Mouse (Mus musculus): ENCODE data around the gene Tomm20.
"Not testable (repeated sequence)": the region's sequence is repeated elsewhere in the genome, so short reads cannot be mapped to it uniquely, and the experiment has no call there.

Gene Tomm20

DNA sequence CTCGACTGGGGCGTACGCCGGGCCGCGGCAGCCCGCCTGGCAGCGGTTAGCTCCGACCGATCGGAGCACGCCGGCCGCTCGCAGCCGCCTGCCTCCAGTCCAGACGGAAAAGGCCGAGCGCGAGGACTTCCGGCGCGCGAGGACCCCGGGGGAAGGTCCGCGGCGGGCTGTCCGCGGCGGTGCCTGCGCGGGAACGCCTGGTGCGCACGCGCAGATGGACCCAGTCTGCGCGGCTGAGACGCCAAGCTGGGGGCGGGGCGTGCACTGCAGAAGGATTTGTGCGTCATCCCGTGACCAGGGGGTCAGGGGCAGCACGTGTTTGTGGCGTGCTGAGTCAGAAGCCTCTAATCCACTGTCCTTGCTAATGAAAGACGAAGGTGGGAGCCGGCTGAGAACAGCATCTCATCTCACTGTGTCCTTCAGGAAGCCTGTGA, at the start of gene Tomm20:
TSS of gene Tomm20 (minus strand) at position 115 of the 434 bp plus-strand sequence.
- peak; percentile 96 to 97 for DNase-seq

DNA sequence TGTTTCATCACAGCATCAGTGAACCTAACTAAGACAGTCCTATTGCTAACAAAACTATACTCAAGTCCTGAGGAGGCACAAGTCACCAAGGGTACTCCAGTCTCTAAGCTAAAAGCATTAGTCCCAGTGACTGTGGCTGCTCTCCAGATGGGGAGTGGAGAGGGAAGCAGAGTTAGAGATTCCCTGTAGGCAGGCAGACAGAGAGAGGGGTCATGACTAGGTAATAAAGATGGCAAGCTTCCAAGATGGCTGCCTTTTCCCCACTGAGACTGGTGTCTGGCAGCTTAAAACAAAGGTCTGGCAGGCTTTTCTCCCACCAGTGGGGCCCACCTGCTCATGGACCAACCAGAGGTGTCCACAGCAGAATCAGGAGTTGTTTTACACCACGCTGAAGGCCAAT, 48.9 kb upstream of the Tomm20 start:
- no peak for DNase-seq

DNA sequence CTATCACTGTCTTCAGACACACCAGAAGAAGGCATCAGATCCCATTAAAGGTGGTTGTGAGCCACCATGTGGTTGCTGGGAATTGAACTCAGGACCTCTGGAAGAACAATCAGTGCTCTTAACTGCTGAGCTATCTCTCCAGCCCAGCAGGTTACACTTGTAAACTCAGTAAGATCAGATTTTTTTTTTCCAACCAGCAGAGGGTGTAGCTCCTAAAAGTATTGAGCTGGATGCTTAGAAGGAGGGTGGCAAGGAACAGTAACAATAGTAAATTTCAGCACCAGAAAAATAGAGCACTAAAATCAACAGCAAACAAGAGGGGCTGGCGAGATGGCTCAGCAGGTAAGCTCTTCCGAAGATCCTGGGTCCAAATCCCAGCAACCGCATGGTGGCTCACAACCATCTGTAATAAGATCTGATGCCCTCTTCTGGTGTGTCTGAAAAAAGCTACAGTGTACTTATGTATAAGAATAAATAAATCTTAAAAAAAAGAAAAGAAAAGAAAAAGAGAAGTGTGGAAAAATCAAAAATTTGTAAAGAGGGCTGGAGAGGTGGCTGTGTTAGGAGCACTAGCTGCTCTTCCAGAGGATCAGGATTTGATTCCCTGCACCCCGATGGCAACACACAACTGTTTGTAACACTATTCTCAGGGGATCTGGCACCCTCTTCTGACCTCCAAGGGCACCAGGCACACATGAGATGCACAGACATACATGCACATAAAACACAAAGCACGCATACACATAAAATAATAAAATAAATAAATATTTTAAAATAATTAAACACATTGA, 43.9 kb upstream of the Tomm20 start:
- DNase-seq, result no peak

DNA sequence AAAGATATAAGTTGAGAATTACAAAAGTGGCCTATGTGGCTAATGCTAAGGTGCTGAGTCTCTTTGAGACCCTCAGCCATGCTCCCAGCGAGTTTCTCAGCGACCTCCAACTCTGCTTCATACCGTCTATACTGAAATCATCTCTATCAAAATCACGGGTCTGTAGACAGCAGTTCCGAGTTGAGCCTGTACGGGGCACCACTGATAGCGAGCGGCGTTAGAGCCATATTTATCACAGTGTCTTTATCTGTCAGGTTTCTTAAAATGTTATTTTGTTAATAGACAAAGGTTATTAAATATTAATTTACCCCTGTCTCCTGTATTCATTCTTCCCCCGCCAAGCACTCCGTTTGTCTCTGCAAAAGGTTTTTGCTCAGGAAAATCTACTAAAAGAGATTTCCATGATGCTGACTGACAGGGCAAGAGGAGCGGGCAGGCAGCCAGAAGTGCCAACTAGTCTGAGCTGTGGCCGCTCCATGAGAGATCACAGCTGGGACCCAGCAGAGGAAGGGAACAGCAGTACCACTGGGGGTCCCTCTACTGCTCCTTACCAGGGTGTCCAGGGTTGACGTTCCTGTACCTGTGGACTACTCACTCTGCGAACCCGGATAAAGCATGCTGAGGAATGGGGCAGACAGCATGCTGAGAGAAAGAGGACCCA, 42.8 kb upstream of the Tomm20 start:
- no peak for DNase-seq

DNA sequence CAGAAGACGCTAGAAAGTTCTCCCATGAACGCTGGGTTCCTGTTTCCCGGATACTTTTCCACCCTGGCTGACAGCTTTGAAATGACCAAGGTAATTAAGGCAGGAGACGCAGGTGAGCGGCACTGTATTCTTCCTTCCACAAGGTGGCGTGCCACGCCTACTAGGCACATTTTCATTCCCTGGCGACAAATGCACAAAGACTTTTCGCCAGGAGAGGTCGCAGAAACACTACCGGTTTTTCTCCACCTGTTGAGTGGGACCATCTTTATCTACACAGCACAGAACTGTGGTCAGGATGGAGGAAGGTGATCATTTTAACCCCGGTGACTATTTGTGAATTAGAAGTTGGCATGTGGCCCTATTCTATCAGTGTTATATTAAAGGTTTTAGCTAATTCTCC, 40.9 kb upstream of the Tomm20 start:
- DNase-seq, result peak; percentile 82 to 92

DNA sequence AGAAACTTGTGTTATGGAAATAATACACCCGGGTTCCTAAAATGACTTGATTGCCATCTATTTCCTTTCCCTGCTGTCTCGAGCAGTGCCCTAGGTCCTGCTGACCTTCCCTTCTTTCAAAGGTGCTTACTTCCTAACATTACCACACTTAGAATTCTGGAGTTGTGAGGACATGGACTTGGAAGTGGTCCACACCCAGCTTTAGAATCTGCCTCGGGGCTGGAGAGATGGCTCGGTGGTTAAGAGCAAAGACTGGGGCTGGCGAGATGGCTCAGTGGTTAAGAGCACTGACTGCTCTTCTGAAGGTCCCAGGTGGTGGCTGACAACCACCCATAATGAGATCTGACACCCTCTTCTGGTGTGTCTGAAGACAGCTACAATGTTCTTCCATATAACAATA, 34.4 kb upstream of the Tomm20 start:
- no peak for DNase-seq

DNA sequence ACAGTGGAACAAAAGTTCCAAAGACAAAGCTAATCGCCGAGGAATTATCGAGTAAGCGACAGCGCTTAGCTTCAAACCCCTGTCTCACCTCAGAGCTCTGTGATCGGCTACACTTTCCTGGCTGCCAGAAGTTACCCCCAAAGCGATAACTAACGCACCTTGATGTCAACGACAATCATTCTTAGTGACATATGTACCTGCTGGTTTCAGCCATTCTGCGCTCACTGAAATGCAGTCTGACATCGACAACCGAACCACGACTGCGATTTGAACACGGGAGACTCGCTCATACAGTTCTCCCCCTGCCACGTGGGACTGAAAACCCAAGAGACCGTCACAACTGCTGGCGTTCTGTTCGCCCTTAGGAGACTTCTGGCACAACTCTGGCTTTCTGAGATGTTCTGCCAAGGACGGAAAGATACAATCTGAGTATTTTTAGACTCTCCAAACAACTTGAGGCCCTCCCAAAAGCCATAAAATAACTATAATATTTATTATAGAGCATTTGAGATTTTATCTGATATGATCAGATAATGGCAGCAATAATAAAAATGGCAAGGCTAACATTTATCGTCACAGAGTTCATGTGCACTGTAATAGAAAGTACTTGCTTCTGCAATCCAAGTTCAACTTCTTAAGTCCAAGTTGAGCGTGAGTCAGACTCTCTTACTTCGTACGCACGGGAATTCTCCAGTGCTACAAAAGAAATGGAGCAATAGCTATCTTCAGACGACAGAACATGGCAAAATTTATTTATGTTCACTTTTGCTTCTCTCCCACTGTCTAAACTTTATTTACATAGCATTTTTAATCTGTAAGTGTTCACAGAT, 33.7 kb upstream of the Tomm20 start:
- DNase-seq, result no peak

DNA sequence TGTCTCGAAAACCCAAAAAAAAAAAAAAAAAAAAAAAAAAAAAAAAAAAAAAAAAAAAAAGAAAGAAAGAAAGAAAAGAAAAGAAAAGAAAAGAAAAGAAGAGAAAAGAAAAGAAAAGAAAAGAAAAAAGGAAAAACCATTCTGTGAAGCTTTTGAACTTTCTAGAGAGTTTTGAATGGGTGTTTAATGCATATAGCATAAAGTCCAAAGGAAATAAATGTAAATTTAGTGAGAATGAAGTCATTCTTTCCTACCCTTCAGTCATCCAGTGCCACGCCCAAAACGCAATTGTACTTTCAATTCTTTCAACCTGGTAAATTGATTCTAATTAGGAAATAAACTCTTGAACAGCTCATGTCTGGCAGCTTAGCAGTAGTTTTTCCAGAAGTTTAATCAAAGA, 32.9 kb upstream of the Tomm20 start:
- DNase-seq, result not testable (repeated sequence)

DNA sequence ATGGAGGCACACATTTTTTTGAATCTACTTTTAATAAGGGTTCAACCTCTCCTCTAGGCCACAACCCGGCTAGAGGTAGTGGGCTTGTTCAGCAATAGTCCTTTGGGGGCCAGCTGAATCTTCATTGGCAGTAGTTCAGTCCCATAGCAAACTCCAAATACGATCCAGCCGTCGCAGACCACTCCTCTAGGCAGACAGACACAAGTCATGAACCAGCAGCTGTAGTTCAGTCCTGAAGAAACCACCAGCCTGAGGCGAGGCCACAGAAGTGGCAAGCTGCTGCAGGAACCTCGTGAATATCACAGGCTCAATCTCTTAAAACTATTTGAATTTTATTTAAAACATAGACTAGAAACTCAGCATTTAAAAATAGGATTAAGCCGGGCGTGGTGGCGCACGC, 32.4 kb upstream of the Tomm20 start:
- DNase-seq, result no peak

DNA sequence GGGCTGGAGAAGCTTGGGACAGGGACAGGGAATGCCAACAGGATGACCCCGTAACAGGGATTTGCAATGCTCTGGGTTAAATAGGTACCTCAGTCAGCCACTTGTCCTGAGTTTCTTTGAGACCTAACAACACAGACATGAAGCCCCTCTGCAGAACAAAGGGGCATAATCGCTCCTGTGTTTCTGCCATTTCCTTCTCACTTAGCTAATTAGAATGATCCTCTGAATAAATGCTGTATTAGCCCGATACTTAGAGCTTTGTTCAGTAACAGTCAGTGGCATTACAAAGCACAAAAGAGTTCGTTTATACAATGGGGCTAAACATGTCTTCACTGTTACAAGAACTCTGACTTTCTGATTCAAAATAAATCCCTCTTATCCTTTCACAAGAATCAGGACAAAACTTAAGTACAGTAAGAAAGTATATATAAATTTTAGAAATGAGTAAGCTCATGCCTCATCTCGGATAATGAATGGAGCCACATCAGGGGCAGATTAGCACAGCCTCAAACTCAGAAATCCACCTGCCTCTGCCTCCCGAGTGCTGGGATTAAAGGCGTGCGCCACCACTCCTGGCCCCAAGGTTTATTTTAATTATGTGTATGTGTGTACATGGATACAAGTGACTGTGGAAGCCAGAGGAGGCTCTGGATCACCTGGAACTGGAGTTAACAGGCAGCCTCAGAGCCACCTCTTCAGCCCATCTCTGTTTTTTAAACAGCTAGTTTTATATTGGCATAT, 31.1 kb upstream of the Tomm20 start:
- no peak for DNase-seq

DNA sequence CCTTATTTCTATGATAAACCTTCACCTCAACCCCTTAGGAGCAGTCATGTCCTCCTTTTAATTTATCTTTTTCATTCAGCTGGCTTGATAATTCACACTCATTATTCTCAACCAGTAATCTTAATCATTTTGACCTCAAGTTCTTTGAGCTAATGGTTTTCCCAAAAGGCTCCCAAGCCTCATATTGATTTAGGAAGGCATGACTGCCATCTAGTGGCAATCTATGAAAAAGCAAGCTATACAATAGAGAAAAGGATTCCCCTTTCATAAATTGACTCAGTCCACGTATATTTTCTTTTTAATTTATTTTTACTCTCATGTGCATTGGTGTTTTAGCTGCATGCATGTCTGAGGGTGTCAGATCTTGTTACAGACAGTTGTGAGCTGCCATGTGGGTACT, 30.1 kb upstream of the Tomm20 start:
- no peak for DNase-seq

DNA sequence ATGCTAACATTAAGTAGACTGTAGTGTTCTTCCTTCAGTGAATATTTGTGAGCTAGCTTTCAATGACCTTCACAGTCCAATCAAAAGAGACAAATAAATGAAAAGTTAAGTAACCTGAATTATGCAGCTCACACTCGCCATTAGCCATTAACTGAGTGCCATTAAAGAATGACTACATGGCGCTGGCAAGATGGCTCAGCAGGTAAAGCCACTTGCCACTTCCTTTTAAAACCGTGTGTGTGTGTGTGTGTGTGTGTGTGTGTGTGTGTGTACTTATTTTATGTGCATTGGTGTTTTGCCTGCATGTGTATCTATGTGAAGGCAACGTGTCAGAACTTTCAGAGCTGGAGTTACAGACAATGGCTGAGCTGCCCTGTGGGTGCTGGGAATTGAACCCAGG, 28.9 kb upstream of the Tomm20 start:
- DNase-seq, result no peak

DNA sequence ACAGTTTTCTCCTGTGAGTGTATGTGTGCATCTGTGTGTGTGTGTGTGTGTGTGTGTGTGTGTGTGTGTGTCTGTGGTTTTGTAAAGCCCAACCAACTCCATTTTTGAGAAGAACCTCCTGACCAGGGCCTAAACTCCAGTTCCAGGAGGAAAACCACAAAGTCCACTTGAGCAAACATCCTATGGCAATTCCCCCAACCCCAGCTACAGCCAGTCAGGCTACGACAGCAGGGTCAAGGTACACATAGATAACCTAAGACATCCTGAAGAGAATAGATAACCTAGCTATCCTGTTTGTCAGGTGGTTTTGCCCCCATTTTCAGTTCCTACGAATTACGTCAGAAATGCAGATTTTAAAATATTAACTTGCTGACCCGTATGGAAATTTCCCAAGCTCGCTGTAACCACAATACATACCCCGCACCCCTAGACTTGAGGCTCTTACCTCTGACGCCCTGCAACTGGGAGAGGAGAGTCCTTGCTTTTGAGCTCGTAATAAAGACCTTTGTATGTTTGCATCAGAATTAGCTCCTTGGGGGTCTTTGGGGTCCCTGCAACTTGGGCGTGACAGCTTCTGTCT, 28.1 kb upstream of the Tomm20 start:
- no peak for DNase-seq

DNA sequence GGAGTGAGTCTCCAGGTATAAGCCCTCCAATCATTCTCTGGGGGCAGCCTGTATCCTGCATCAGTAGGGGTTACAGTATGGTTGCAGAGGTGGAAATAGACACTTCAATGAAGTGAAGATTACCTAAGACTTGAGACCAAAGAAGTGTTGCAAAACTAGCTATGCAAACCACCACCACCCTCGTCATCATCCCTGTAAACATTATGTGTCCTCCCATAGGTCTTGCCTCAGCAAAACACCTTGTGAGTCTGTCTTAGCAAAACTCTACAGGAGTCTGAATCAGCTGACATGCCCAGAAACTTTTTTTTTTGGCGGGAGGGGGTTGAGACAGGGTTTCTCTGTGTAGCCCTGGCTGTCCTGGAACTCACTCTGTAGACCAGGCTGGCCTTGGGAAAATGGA, 27.0 kb upstream of the Tomm20 start:
- DNase-seq, result no peak

DNA sequence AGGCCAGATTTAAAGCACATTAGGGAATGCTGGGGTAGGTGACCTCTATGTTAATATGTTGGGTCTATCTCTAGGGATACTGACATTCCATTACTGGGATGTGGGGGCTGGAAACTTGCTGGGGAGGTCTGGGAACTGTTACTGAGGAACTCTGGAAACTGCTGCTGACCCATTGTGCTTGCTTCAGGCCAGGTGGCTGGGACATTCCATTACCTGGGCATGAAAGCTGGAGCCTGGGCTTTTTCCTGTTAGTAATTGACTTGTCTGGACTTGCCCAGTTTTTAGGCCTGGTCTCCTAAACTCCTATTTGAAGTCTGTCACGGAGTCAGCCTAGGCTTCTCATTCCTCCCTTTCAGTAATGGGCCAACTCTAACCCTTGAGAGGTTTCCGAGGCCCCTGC, 26.5 kb upstream of the Tomm20 start:
- no peak for DNase-seq

DNA sequence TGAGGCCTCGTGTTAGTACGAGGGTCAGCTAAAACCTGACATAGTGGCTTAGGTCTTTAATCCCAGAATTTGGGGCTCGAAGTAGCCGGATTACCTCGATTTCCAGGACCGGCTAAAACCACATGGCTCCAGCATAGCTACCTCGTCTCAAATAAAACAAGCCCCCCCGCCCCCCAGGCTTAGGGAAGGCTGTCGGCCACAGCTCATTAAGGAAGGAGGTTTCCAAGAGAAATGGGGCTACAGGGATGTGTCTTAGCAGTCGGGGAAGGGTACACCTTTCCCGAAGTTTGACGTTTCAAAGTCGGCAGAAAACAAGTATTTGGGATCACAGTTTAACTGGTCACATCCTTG, 25.6 kb upstream of the Tomm20 start:
- no peak for DNase-seq

DNA sequence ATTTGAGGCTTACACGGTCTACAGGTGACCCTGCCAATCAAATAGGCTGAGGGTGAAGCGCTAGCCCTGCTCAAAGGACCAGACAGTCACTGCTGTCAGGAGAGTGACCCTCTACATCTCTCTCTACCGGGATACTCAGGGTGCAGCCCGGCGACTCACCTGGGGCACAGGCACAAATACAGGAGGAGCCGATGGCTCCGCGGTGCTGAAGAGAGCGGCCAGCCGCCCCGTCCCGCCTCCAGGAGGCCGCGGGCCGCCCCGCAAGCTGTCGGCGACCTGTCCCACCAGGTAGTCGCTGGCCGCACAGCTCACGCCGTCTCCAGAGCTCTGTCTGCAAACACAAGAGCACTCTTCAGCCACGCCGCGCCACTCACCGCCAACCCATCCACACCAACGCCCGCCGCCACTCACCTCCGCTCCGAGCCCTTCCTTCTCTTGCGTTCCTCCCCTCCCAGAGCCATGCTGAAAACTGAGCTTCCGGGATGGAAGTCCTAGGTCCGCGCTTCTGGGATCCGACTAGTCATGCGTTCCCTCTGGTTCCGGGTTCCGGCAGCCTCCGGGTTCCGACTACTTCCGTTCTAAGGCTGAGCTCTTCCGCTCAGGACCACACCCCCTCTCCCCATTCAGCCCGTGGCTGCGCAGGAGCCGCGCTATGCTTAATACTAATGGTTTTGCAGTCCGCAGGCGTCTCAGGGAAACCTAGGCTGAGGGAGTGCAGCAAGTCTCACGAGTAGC, 25.1 kb upstream of the Tomm20 start, which contains the start of gene Rbm34:
TSS of gene Rbm34 (minus strand) at position 493 of the 735 bp plus-strand sequence.
- peak; percentile 92 to 95 for DNase-seq

DNA sequence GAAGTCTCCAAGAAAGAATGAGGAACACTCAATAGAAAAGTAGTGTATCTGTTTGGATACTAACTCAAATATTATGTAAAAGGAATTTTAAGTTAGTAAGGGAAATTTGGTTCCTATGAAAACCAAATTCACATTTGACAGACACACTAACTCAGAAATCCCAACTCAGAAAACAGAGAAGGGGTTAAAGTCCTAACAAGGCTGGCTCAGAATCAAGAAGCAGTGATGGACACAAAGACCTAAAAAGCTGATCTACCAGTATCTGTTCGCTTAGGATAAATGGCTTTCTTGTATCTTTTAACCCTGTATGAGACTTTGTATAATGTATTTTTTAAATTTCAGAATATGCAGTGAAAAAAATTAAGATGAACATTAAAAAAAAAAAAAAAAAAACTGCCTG, 23.9 kb upstream of the Tomm20 start:
- DNase-seq, result no peak

DNA sequence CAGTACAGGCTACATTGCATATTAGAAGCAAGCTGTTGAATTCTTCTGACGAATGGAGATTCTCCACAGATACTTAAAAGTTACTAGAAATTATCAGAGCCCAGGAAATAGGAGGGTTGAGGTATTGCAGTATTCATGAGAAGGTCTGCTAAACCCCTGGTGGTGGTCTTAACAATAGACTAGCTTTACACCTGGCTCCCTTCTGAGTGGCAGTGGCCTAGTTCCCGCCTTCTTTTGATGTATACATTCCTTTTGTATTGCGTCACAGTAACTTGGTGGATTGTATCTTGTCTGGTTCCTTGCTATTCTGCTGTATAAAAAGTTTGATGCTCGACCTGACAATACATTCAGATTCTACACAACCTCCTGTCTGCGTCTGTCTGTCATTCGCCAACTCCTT, 22.5 kb upstream of the Tomm20 start:
- no peak for DNase-seq

DNA sequence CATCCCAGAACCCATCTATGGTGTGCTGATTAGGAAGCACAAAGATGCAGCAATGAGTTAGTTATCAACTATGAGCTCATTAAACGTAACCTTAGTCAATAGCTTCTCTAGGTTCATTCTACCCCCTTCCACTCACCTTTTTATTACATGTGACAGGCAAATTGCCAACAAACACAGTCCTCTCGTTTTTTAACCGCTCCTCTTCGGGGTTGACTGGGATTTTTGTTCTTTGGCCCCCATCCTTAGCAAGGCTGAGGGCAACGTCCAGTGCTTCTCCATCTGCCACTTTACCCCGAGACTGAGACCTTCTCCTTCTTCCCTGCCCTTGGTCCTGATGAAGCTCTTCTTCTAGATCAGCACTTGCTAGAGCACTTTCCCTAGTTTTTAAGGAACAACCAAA, 19.6 kb upstream of the Tomm20 start:
- DNase-seq, result no peak

DNA sequence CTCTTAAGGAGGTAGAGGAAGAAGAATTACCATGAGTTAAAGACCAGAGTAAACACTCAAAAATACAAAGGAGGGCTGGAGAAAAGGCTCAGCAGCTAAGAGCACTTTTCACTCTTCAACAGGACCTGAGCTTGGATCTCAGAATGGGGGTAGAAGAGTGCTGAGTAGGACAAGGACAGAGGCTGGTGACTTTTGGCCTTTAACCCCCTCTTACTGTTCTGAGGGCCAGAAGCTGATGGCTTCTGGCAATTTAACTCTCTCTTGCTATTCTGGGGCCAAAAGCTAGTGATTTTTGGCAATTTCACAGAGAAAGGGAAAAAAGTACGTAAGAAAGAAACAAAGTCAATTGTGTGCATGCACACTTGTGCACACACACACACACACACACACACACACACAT, 17.2 kb upstream of the Tomm20 start:
- DNase-seq, result no peak

DNA sequence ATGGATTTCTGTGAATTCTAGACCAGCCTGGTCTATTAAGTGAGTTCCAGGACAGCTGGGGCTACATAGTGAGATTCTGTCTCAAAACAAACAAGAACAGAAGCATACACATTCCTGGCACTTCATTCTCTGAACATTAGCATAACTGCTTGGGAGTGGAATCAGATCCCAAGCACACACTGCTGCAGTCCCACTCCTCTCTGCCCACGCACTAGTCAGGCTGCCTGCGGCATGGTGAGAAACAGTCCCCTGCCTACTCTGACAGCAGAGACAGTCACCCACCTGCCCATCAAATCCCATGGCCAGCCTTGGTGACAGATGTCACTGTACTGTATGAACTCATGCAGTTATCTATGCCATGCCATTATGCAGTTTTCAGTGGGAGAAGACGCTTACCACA, 15.9 kb upstream of the Tomm20 start:
- DNase-seq, result no peak

Measured in cerebellum, postnatal 36 days (tissue).